Mouse (Mus musculus) cortical plate, adult 2 months (tissue): ENCODE measurements around the gene Gna11.
A peak's percentile ranks its signal among the peaks of the same experiment; 100 is the strongest.

Experiments
- CTCF ChIP-seq: fragments of 200-500 bp; IDR thresholded peaks from 2 replicates; pipeline ENCODE4 v1.5.1; 2011; ENCODE audit warnings: mild to moderate bottlenecking, control low read depth, low read length; ENCODE audit not compliant: insufficient read depth; ENCODE audit errors: extremely low read depth
- POLR2A ChIP-seq: fragments of 200-500 bp; IDR thresholded peaks from 2 replicates; pipeline ENCODE4 v1.6.1; 2011; ENCODE audit warnings: mild to moderate bottlenecking, low read length, control low read depth; ENCODE audit not compliant: insufficient read depth; ENCODE audit errors: extremely low read depth

GRCm38 (mm10) chr10:81545161-81545747, at the start of gene Gna11:
- TF ChIP-seq POLR2A (peak; percentile 62; the same call in 1 of the 2 replicates), CTCF (no peak)
